Mouse (Mus musculus) heart, adult 8-10 months (tissue): ENCODE results near the gene Csad. TPM values are rescaled to one million over a fixed set of nuclear protein-coding genes. Genes with fewer than 3 reads are reported as not detected.
"Not testable (repeated sequence)": the region's sequence is repeated elsewhere in the genome, so short reads cannot be mapped to it uniquely, and the experiment has no call there.

Experiments
- DNase-seq: peaks from one replicate; pipeline ENCODE4 v3.0.0; 2022; ENCODE audit warnings: low spot score
- total RNA-seq, 4 experiments: library from RNA; stranded (reverse); gene quantifications; 2 replicates each; pipeline ENCODE4 v1.2.4; 2022

Csad gene
- total RNA-seq, 4 experiments from 2014 or later = 14.2 to 18.9 (median 16.2) TPM

GRCm38 (mm10) chr15:102235371-102236027, 31.0 kb upstream of the Csad start:
- DNase-seq = no peak

- DNase-seq = no peak
These were observed 29.4 kb upstream of the Csad start for GRCm38 (mm10) chr15:102233896-102234295.

- DNase-seq = no peak
These were observed 28.2 kb upstream of the Csad start for GRCm38 (mm10) chr15:102232764-102233163.

- no peak for DNase-seq
These were observed 27.2 kb upstream of the Csad start, which contains the start of gene Itgb7 for GRCm38 (mm10) chr15:102231748-102232147. Gene Itgb7 (minus strand): TSS chr15:102231944.

GRCm38 (mm10) chr15:102230408-102231321, 26.1 kb upstream of the Csad start:
- no peak for DNase-seq

- DNase-seq = not testable (repeated sequence)
These were observed 21.1 kb upstream of the Csad start for GRCm38 (mm10) chr15:102225619-102226018.

GRCm38 (mm10) chr15:102224992-102225617, 20.6 kb upstream of the Csad start:
- no peak for DNase-seq

GRCm38 (mm10) chr15:102224186-102224991, 19.9 kb upstream of the Csad start:
- peak; percentile 75 for DNase-seq

GRCm38 (mm10) chr15:102222386-102222785, 17.9 kb upstream of the Csad start:
- no peak for DNase-seq

GRCm38 (mm10) chr15:102217325-102217724, 12.8 kb upstream of the Csad start:
- no peak for DNase-seq

- no peak for DNase-seq
These were observed 12.1 kb upstream of the Csad start for GRCm38 (mm10) chr15:102216459-102217228.

- no peak for DNase-seq
These were observed 11.1 kb upstream of the Csad start for GRCm38 (mm10) chr15:102215624-102216023.

- DNase-seq = no peak
These were observed 9.6 kb upstream of the Csad start for GRCm38 (mm10) chr15:102214132-102214531.

- no peak for DNase-seq
These were observed 7.4 kb upstream of the Csad start for GRCm38 (mm10) chr15:102211895-102212294.

GRCm38 (mm10) chr15:102210816-102211215, 6.3 kb upstream of the Csad start:
- DNase-seq = no peak

- no peak for DNase-seq
These were observed 4.6 kb upstream of the Csad start for GRCm38 (mm10) chr15:102209114-102209513.

- DNase-seq = no peak
These were observed 3.6 kb upstream of the Csad start for GRCm38 (mm10) chr15:102208092-102208561.

- no peak for DNase-seq
These were observed 2.8 kb upstream of the Csad start for GRCm38 (mm10) chr15:102207351-102207750.

- no peak for DNase-seq
These were observed 1.3 kb upstream of the Csad start for GRCm38 (mm10) chr15:102205779-102206178.

- DNase-seq = peak; percentile 51
These were observed 616 bp downstream of the Csad start for GRCm38 (mm10) chr15:102203835-102204381.
